Mouse (Mus musculus) CD4-positive helper T cell, adult 2 months (primary cell): Measurements from ENCODE around the gene Zcchc2.

Experiments used
- DNase-seq: peaks from one replicate; pipeline ENCODE4 v3.0.0-alpha.2; 2012; ENCODE audit warnings: low read depth, missing footprints, low spot score

The Zcchc2 gene

DNA sequence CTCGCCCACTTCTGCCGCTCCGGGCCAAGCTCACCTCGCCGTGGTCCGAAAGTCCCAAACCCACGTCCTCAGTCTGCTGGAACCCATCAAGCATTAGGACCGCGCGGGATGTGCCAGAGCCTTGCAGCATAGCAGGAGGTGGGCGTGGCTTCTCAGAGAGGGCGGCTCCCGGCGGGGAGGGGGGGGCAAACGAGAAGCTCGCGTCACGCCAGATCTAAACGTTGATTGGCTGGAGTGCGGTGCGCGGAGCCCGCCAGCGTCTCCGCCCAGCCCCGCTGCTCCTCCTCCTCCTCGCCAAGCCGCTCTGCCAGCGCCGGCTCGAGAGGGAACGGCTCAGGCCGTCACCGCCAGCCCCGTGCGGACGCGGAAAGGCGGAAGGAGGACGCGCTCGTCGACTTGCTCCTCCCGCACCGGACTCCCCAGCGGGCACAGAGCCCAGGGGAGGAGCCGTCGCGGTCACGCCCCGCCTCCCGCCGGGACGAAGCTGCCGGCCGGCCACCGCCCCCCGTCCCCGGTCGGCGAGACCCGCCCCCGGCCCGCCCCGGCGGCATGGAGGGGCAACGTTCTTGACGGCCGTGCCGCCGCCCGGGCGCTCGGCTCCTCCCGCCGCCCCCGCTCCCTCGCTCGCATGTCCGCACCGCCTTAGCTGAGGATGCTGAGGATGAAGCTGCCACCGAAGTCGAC lies at the start of gene Zcchc2:
Gene Zcchc2, plus strand, starts transcription at position 269 of the 684 bp plus-strand sequence.
- peak; percentile 99 for DNase-seq

DNA sequence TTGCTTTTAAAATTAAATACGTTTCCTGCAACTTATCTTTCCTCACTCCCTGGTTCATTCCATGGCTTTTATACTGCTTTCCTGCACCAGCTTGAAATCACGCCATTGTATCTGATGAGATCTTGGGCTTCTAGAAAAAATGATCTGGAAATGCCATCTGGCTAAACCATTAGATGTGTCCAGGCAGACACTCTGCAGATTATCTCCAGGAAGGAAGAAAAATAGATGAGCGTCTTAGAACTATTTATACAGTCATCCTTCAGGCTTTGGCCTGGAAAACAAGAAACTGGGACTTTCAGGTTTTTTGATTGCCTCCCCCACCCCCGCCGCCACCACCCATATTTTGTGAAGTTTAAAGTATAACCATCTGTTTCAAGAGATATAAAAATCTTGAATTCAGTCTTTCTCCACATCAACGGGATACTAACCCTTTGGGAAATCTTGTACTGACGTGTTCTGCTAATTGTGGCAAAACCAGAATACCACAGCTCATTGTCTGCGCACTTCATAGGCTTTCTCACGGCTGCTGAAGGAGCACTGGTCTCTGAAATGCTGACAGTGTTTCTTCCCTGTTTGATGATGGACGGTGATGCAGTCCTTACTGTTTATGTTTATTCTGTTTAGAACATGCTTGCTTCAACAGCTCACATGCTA lies 45.2 kb upstream of the Zcchc2 start:
- no peak for DNase-seq

DNA sequence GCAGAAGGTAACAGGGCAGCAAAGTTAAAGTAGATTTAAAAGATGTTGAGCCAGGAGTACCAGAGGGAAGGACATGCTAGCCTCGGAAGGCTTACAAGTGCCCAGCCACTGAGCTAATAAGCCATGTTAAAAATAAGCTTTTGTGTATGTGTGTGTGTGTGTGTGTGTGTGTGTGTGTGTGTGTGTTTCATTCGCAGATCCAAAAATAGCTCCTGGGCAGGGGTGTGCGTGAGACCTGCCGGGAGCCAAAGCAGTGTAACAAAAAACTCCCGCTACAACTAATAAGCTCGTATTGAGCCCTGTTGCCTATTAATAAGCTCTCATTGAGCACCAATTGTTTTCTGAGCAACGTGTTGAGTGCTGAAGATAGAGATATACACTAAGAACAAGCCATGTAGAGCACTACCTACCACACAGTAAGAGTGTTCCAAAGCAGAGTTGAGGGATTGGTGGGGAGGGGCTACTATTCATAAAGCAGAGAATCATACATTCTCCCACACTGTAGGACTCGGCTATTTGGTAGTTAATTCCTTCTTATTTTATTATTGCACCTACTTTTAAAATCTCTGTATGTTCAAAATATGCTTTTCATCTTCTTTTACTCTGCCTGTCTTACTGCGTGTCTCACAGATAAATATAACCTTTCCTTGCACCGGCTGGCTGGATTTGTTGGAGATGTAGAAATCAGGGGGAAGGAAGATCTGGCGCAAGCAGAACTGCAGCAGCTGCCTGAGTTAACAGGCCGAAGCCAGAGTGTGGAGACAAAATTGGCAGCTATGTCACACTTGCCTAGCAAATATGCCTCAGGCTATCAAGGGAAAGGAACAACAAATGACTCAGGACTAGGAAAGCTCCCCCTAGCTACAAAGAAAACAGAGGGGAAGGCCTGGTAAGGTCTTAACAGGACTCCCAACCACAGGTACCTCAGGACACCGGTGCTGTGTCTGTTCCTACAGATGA lies 43.3 kb upstream of the Zcchc2 start:
- DNase-seq: no peak

DNA sequence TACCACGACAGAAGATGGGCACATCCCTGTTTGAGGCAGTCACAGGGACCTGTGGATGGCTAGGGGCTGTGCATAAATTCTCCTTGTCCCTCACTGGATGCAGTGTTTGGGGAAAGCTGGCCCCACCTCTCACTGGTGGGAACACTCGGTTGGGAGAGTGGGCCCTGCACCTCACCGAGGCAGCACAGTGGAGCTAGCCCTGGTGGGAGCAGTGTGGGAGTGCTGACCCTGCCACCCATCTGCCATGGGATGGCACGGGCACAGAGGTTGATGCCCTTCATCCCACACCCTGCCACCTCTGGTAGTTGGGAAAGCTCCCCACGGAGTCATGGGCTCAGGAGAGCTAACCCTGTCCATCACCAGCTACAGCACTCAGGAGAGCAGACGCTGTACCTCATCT lies 41.9 kb upstream of the Zcchc2 start:
- DNase-seq: no peak

DNA sequence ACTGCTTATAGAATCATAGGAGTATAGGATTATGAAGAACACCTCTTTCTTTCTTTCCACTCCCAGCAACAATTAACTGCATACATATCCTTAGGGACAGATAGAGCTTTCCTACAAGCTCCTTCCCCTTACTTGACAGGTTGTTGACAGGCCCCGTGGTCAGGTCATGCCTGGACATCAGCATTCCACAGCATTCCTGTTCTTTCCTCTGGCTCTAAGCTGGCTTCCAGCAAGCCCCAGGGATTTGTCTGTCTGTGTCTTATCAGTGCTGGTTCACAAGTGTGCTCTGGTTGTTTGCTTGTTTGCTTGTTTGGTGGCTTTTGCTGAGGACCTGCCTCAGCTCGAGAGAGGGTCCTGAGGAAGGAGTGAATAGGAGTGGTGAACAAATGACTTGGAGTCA lies 36.6 kb upstream of the Zcchc2 start:
- DNase-seq: no peak

DNA sequence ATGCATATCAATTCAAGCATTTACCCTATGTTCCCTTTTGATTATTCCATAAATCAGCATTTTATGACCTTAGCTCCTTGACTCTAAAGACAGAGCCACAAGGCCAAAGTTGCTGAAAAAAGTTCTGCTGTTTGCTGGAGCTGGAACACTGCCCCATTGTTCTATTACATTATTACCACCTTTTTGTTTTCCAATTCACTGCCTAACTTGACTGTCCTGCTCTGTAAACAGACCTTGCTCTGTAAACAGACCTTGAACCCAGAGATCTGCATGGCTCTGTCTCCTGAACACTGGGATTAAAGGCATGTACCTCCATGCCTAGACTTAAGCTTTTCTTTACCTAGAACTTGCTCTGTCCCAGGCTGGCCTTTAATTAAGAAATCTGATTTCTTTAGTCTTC lies 36.2 kb upstream of the Zcchc2 start:
- no peak for DNase-seq

DNA sequence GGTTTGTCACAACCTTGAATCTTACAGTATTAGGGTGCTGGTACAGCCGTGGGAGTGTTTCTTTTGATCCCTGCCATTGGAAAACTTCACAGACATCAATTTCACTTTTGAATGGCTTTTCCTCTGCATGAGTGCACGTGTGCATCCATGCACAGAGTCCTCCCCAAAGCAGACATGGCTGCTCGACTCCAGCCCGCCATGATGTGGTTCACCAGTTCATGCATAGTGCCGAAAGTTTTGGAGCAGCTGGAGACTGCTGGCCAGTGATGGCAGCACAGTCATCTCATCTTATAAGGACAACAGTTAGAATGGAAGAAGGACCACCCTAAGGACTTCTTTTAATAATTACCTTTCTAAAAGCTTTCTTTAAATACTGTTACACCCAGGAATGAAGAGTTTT lies 34.1 kb upstream of the Zcchc2 start:
- no peak for DNase-seq

DNA sequence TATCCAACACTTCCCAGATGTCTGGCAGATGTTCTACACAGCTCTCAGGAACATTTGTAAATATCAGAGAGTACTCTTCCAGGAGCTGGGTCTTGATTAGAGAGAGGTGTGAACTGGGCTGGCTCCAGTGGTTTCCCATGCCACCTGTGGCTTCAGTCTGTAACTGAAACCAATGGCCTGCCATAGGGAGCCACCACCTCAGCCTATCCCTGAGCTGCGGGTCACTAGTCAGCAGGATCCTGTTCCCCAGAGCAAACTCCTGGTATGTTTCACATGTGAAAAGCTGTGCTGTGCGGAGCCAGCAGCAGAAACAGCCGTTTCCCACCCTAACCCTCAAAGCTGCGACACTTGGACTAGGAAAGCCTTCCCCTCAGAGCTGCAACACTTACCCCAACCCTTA lies 28.7 kb upstream of the Zcchc2 start:
- DNase-seq: no peak

DNA sequence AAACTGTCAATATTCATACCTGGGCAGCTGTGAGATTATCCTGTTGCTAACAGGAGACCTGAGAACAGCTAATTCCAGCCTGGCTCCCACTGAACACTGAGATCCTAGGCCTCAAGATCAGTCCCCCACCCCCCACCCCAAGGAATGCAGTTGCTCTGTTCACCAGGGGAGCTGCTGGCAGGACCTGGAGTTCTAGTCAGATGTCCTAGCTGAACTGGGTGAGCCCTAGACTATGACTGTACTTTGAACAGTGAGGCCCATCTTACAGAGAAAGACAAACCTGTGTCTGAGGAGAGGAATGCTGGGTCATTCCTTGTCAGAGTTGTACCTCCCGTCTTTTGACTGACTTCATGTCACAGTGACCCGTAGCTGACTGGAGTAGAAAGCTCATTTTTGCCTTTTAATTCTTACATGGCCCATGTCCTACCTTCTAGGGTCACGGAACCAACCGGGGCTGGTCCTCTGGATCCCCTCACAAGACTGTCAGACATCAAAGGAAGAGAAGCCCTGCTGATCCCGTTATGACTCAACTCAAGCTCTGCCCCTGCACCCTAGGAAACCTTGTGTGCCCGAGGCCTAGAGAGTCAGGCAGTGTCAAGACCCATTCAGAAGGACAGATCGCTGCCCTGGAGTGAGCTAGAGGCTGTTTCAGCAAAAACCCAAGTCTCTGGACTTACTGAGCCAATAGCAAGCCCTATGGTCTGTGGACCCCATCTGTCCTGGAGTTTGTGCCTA lies 28.0 kb upstream of the Zcchc2 start:
- no peak for DNase-seq

DNA sequence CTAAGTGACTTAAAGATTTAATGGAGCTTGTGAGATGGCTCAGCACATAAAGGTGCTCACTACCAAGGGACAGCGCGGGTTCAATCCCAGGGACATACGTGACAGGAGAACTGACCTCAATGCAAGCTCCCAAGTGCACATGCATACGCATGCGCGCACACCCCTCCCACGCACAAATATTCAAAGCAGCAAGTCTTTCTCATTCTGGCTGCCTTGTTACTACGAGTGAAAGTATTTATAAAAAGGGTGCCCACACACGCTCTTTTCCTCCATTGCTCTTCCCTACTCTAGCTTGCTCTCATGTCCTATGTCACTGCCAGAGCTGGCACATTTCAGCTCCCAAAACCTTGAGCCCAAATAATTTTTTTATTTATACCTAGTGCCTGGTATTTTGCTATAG lies 27.4 kb upstream of the Zcchc2 start:
- DNase-seq: no peak

DNA sequence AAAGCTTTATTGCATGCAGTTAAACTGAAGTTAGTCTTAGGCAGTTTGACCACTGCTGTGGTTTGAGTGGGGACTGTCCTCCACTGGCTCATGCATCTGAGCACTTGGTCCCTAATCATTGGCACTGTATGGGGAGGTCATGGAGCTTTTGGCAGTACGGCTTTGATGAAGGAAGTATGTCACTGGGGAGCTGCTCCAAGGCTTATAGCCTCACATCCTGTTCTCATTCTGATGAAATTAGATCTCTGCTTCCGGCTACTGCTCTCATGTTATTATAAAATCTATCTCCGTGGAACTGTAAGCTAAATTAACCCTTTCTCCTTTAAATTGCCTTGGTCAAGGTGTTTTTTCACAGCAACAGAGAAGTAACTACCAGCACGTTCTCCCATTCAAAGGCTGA lies 25.7 kb upstream of the Zcchc2 start:
- DNase-seq: no peak

DNA sequence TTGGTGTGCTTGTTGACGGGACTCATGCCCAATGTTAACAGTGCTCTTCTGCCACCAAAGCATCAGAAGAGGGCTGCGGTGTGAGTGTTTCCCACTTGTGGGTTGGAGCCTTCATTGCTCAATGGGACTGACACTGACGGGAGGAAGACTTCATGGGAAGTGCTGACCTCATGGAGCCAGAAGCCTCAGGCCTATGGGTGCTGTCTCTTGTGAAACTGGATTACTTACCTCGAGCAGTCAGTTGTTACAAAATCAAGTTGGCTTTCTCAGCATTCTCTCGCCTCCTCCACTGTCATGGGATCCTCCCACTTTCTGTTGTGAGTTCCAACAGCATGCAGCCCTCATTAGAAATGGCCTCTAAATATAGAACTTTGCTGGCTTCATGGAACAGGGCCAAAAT lies 25.0 kb upstream of the Zcchc2 start:
- no peak for DNase-seq

DNA sequence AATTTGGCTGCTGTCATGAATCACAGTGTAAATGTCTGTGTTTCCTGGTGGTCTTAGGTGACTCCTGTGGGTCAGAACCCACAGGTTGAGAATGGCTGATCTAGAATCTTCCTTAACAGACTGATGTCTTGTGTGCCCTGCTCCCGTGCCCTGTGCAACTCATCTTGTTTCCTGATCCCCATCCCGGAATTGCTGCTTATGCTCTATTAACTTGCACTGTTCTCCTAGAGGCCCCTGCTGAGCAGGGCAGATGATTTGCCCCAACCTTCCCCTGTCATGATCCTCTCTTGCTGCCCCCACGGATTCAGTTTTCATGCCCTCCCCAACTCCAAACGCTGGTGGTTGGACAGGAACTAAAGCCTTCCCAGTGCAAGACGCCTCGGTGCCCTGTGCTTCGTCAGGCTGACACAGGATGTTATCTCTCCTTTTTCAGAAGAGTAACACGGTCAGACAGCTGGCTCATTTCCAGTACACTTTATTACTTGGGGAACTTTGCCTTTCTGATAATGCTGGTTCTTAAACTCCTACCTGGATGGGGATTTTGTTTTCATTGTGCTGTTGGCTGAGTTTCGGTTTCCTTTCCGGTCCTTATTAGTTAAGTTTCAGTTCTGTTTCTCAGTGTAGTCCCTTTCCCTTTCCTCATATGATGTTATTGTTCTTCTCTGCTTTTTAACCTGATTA lies 18.6 kb upstream of the Zcchc2 start:
- DNase-seq: peak; percentile 70

DNA sequence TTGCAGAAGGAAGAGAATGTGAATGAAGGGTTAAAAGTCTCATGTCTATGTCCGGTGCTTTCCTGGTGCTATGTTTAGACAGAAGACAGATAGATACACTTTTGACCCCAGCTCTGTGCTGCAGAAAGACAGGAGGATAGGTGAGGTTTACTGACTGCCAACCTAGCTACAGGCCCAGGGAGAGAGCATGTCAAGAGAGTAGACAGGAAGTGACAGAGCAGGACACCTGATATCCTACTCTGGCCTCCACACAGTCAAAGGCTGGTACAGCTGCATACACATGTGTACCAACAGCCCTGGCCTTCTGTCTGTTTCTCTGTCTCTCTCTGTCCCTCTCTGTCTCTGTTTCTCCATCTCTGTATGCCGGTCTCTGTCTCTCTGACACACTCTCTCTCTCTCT lies 16.2 kb upstream of the Zcchc2 start:
- DNase-seq: no peak

DNA sequence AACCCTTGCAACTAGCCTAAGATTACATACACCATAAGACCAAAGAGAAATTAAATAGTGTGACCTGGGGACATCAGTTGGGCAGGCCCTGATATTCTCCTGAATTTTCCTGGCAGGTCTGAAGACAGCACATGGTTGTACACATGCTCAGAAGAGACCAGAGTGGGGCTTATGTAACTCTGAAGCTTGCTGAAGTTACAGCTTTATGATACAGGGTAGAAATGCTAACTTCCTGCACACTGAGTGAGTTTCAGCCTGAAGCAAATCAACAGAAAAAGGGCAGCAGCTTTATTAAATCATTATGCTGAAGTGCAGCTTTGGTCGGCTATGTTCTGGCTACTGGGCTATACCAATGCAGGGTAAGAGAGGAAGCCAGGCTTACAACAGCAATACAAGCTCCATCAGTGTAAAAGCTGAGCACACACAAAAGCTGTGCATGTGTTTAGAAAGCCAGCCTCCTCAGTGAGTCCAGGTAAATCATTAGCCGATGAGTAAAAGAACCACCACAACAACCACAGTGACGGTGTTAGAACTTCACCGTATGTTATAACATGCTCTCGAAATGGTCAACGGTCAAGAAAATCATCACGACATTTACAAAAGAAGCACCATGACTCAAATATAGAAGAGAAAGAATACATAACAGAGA lies 12.6 kb upstream of the Zcchc2 start:
- no peak for DNase-seq

DNA sequence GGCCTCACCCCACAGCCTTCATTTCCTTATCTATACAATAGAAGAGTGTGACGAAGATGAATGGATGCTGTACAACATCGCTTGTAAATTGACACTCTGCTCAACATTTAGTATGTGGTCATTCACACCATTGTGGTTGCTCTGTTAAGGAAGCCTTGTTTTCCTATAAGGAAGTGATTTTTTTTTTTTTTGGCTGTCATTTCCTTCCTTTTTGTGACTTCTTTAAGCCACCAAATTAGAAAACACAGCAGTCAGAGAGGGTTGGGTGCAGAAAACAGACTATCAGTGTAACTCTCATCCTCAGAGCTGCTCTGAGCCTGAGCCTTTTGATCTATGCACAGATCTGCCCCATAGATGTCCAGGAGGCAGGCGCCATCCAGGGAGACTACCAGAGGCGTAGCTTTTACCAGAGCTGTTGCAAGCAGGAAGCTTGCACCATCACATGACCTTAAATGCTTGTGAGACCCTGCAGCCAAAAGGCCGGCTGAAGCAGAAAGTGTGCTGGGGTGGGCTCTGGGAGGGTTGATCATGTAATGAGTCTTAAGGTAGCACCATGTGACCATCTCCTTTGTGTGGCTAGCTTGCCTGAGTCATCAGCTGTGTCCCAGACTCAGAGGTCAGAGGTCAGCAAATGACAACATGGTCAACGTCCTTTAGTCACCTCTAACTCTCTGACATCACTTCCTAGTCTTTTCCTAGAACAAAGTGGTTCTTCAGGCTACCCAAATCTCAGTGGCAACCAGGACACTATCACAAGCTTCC lies 9.2 kb upstream of the Zcchc2 start:
- peak; percentile 62 for DNase-seq

DNA sequence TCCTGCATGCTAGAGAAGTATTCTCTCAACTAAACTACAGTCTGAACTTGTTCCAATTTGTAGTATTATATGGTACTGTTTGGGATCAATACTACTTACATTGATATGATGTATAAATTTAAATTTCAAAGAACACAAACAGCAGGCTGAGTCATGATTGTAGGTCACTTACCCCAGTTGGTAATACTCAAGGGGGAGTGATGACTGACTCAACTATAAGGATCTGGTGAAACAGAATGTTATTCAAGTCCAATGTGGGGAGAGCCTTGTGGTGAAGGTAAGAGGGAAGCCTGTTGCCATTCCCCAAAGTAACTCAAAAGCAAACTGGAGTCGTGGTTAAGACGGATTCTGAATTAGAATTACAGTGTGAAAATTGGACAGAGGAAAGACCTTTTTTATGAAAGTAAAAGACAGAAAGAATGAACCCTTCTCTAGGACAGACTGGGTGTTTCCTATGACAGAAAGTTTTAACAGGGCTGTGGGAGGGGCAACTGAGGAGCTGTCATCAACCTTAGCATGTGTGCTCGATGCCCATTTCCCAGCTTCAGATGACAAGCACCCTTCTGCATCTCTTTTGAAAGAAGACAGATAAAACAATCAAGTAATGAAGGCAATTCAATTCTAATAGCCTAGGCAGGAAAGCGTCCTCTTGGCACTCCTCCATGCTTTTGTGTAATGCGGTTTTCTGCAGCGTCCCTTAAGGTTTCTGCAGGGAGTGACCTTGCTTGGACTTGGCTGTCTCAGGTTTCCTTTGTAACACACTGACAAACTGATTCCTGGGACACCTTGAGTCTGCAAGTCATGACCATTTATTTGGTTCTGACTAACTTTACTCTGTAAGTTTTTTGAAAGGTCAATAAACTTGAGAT lies 7.5 kb upstream of the Zcchc2 start:
- DNase-seq: no peak

DNA sequence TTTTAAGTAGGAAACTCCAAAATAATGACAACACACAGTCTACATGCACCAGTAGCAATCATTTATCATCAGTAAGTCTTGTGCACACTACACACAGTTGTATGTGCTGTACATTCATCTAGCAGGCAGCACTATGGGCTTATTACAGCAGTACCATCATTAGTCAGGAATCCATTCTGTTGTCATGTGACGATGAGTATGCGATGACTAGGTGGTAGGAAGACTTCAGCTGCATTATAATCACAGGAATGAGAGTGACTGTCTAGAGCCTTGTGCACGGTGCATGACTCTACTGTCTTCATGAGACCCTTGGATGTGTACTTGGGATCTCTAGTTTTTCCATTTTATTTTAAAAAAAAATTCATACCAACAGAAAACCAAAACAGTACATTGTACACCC lies 6.0 kb upstream of the Zcchc2 start:
- no peak for DNase-seq

DNA sequence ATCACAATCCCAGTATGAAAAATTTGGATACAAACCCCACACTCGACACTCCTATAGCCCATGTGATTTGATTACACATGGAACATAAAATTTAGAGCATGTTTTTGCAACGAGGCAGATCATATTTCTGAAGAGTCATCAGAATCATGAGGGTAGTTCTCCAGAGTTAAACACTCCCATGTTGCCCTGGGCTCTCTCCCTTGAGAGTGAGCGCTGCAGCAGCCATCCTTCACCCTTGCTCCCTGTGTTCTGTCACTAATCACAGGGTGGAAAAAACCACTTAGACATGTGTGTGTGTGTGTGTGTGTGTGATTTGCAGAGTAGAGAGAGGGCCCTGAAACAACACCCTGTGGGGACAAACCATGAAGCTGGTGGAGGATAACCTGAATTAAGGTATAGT lies 2.0 kb upstream of the Zcchc2 start:
- DNase-seq: no peak
